Mouse (Mus musculus) lung, postnatal 14 days (tissue): Measurements from ENCODE around the gene Prpsap1.
"Not testable (repeated sequence)": the region's sequence is repeated elsewhere in the genome, so short reads cannot be mapped to it uniquely, and the experiment has no call there.

Source experiments
- DNase-seq: peaks from one replicate; pipeline ENCODE4 v3.0.0; 2021

Prpsap1 gene

GRCm38 (mm10) chr11:116515330-116516020 lies 21.5 kb upstream of the Prpsap1 start:
- DNase-seq = no peak

- DNase-seq = no peak
Measured at GRCm38 (mm10) chr11:116513531-116514038, 19.6 kb upstream of the Prpsap1 start.

- no peak for DNase-seq
Measured at GRCm38 (mm10) chr11:116512987-116513386, 19.0 kb upstream of the Prpsap1 start.

- DNase-seq = no peak
Measured at GRCm38 (mm10) chr11:116512154-116512553, 18.2 kb upstream of the Prpsap1 start.

- DNase-seq = no peak
Measured at GRCm38 (mm10) chr11:116511301-116511868, 17.4 kb upstream of the Prpsap1 start.

GRCm38 (mm10) chr11:116508689-116509088 lies 14.7 kb upstream of the Prpsap1 start:
- no peak for DNase-seq

- DNase-seq = no peak
Measured at GRCm38 (mm10) chr11:116506151-116506875, 12.3 kb upstream of the Prpsap1 start.

- DNase-seq = no peak
Measured at GRCm38 (mm10) chr11:116505573-116505972, 11.6 kb upstream of the Prpsap1 start.

GRCm38 (mm10) chr11:116504516-116504915 lies 10.5 kb upstream of the Prpsap1 start:
- peak; percentile 34 for DNase-seq

GRCm38 (mm10) chr11:116501005-116501746 lies 7.2 kb upstream of the Prpsap1 start:
- DNase-seq = peak; percentile 46

- no peak for DNase-seq
Measured at GRCm38 (mm10) chr11:116499018-116499417, 5.0 kb upstream of the Prpsap1 start.

- DNase-seq = no peak
Measured at GRCm38 (mm10) chr11:116498596-116498995, 4.6 kb upstream of the Prpsap1 start.

GRCm38 (mm10) chr11:116497313-116497712 lies 3.3 kb upstream of the Prpsap1 start:
- no peak for DNase-seq

- DNase-seq = peak; percentile 77
Measured at GRCm38 (mm10) chr11:116494474-116495174, 622 bp upstream of the Prpsap1 start.

GRCm38 (mm10) chr11:116493191-116493590 lies 811 bp downstream of the Prpsap1 start:
- DNase-seq = no peak

GRCm38 (mm10) chr11:116492507-116492906 lies 1.5 kb downstream of the Prpsap1 start:
- not testable (repeated sequence) for DNase-seq

GRCm38 (mm10) chr11:116491338-116491737 lies 2.7 kb downstream of the Prpsap1 start:
- DNase-seq = no peak

- peak; percentile 90 for DNase-seq
Measured at GRCm38 (mm10) chr11:116490232-116491107, 3.5 kb downstream of the Prpsap1 start.

GRCm38 (mm10) chr11:116489771-116490231 lies 4.2 kb downstream of the Prpsap1 start:
- DNase-seq = no peak

GRCm38 (mm10) chr11:116488693-116489375 lies 5.2 kb downstream of the Prpsap1 start:
- no peak for DNase-seq

GRCm38 (mm10) chr11:116488207-116488606 lies 5.8 kb downstream of the Prpsap1 start:
- no peak for DNase-seq
